Mouse (Mus musculus) kidney, embryonic 15.5 days (tissue): ENCODE results near the gene Clk1. TPM values are rescaled to one million over a fixed set of nuclear protein-coding genes. Genes with fewer than 3 reads are reported as not detected.
"Not testable (repeated sequence)": the region's sequence is repeated elsewhere in the genome, so short reads cannot be mapped to it uniquely, and the experiment has no call there.

Source experiments
- ATAC-seq: fragments of 200-750 bp; cut with Nextera tagmentation; replicated peaks from 2 replicates; pipeline ENCODE4 v1.8.0; 2017; ENCODE audit warnings: moderate TSS enrichment; ENCODE audit not compliant: low FRiP score
- H3K27ac ChIP-seq: fragments of 300-500 bp; sonication (generic); 2 replicates; pipeline ENCODE4 v1.5.1; 2015; ENCODE audit warnings: mild to moderate bottlenecking, inconsistent platforms
- H3K27me3 ChIP-seq: fragments of 300-500 bp; sonication (generic); 2 replicates; pipeline ENCODE4 v1.6.1; 2015; ENCODE audit warnings: inconsistent platforms
- H3K36me3 ChIP-seq: fragments of 300-500 bp; sonication (generic); 2 replicates; pipeline ENCODE4 v1.6.1; 2015; ENCODE audit warnings: inconsistent platforms
- H3K4me1 ChIP-seq: fragments of 300-500 bp; sonication (generic); 2 replicates; pipeline ENCODE4 v1.6.1; 2015; ENCODE audit warnings: inconsistent platforms
- H3K4me2 ChIP-seq: fragments of 300-500 bp; sonication (generic); 2 replicates; pipeline ENCODE4 v1.6.1; 2015; ENCODE audit warnings: moderate library complexity, mild to moderate bottlenecking, inconsistent platforms
- H3K4me3 ChIP-seq: fragments of 300-500 bp; sonication (generic); replicated peaks from 2 replicates; pipeline ENCODE4 v1.5.1; 2015; ENCODE audit warnings: mild to moderate bottlenecking, inconsistent platforms
- H3K9ac ChIP-seq: fragments of 300-500 bp; sonication (generic); 2 replicates; pipeline ENCODE4 v1.6.1; 2015; ENCODE audit warnings: mild to moderate bottlenecking, inconsistent platforms
- H3K9me3 ChIP-seq: fragments of 300-500 bp; sonication (generic); replicated peaks from 2 replicates; pipeline ENCODE4 v1.6.1; 2016; ENCODE audit warnings: inconsistent platforms
- WGBS: fragments of 180-500 bp; shearing (Covaris S2); methylation state at CpG from one replicate; pipeline ENCODE4 v1.1.7; 2015; ENCODE audit warnings: mixed read lengths; 5-methylcytosine and 5-hydroxymethylcytosine counted together
- polyA plus RNA-seq: library from polyadenylated mRNA; unstranded; fragments of >200 nt; fragmentation: Nextera tagmentation; extraction: Ambion mirVana; gene quantifications from 2 replicates; pipeline ENCODE4 v1.2.1, GENCODE M21; 2015

Clk1 gene
- polyA plus RNA-seq, 1 experiment from 2014 or later = 185 TPM

- not testable (repeated sequence) for H3K4me2 ChIP-seq, H3K9ac ChIP-seq, H3K9me3 ChIP-seq, H3K27me3 ChIP-seq, H3K27ac ChIP-seq, H3K4me3 ChIP-seq, H3K4me1 ChIP-seq, ATAC-seq, H3K36me3 ChIP-seq
- WGBS = 80% methylated on average over 2 of the region's 2 CpGs
Measured at GRCm38 (mm10) chr1:58374266-58374665, 49.6 kb downstream of the Clk1 start.

GRCm38 (mm10) chr1:58369716-58370115 lies 54.1 kb downstream of the Clk1 start:
- 78% methylated on average over 2 of the region's 2 CpGs for WGBS
- Histone ChIP-seq H3K4me3 (no peak overlapping the region), H3K27ac (no peak overlapping the region), H3K4me1 (no peaks in the 10 kb centered on the region), H3K27me3 (no peaks in the 10 kb centered on the region), H3K9me3 (0 out of 2 replicates have a peak, but pooled peaks cover 1% of the 10 kb centered on the region), H3K36me3 (no peaks in the 10 kb centered on the region), H3K9ac (no peak overlapping the region), H3K4me2 (no peak overlapping the region)
- ATAC-seq = no peak

GRCm38 (mm10) chr1:58366737-58367471 lies 57.0 kb downstream of the Clk1 start:
- no peak overlapping the region for H3K27ac ChIP-seq

GRCm38 (mm10) chr1:58365829-58366228 lies 58.0 kb downstream of the Clk1 start:
- Histone ChIP-seq H3K4me2 (no peak overlapping the region), H3K27ac (no peak overlapping the region), H3K9me3 (0 out of 2 replicates have a peak, but pooled peaks cover 6% of the 10 kb centered on the region), H3K4me1 (no peaks in the 10 kb centered on the region), H3K9ac (no peak overlapping the region), H3K4me3 (no peak overlapping the region), H3K36me3 (no peaks in the 10 kb centered on the region), H3K27me3 (no peaks in the 10 kb centered on the region)
- 95% methylated on average over 3 of the region's 3 CpGs for WGBS
- no peak for ATAC-seq

More at GRCm38 (mm10) chr1:58366737-58367471, 57.0 kb downstream of the Clk1 start:
- 68% methylated on average over 12 of the region's 12 CpGs for WGBS
- H3K27me3 ChIP-seq = no peaks in the 10 kb centered on the region
- H3K4me2 ChIP-seq = no peak overlapping the region
- H3K36me3 ChIP-seq = no peaks in the 10 kb centered on the region
- H3K9ac ChIP-seq = no peak overlapping the region
- no peak for ATAC-seq
- H3K4me3 ChIP-seq = no peak overlapping the region
- no peaks in the 10 kb centered on the region for H3K4me1 ChIP-seq
- 0 out of 2 replicates have a peak, but pooled peaks cover 6% of the 10 kb centered on the region for H3K9me3 ChIP-seq

- Histone ChIP-seq H3K4me1 (no peaks in the 10 kb centered on the region), H3K36me3 (no peaks in the 10 kb centered on the region), H3K9ac (no peak overlapping the region), H3K27ac (no peak overlapping the region), H3K27me3 (no peaks in the 10 kb centered on the region), H3K4me2 (no peak overlapping the region), H3K9me3 (0 out of 2 replicates have a peak, but pooled peaks cover 6% of the 10 kb centered on the region), H3K4me3 (no peak overlapping the region)
- no peak for ATAC-seq
- WGBS = 73% methylated on average over 12 of the region's 12 CpGs
Measured at GRCm38 (mm10) chr1:58364551-58364950, 59.3 kb downstream of the Clk1 start.

- Histone ChIP-seq H3K4me1 (no peaks in the 10 kb centered on the region), H3K9me3 (0 out of 2 replicates have a peak, but pooled peaks cover 6% of the 10 kb centered on the region), H3K9ac (no peak overlapping the region), H3K36me3 (no peaks in the 10 kb centered on the region), H3K27ac (no peak overlapping the region), H3K4me2 (no peak overlapping the region), H3K4me3 (no peak overlapping the region), H3K27me3 (no peaks in the 10 kb centered on the region)
- no peak for ATAC-seq
- WGBS = 76% methylated on average over 4 of the region's 4 CpGs
Measured at GRCm38 (mm10) chr1:58362296-58362695, 61.6 kb downstream of the Clk1 start.

Other genes starting within 250 kb of the Clk1 start
- gene Aox4, start 213.7 kb downstream of the Clk1 start, polyA plus RNA-seq = 0.05 and 0.60 TPM in 2 replicates
- 0.08 and 0.12 TPM in 2 replicates for gene Aox2, start 145.7 kb downstream of the Clk1 start, polyA plus RNA-seq
- gene Bzw1, start 31.2 kb downstream of the Clk1 start, polyA plus RNA-seq = 367 and 397 TPM in 2 replicates
- 44.7 and 46.7 TPM in 2 replicates for gene Nif3l1, start 21.1 kb upstream of the Clk1 start, polyA plus RNA-seq
- gene Ppil3, start 21.4 kb upstream of the Clk1 start, polyA plus RNA-seq = 52.0 and 58.5 TPM in 2 replicates
- 31.7 and 33.3 TPM in 2 replicates for gene Orc2, start 81.0 kb upstream of the Clk1 start, polyA plus RNA-seq
- gene Fam126b, start 162.3 kb upstream of the Clk1 start, polyA plus RNA-seq = 8.5 and 9.8 TPM in 2 replicates
- gene Ndufb3, start 162.3 kb upstream of the Clk1 start, polyA plus RNA-seq = 181 and 206 TPM in 2 replicates